Mouse (Mus musculus) hindbrain, embryonic 14.5 days (tissue): ENCODE results near the gene Apobec1. TPM values are rescaled to one million over a fixed set of nuclear protein-coding genes. Genes with fewer than 3 reads are reported as not detected.

Source experiments
- ATAC-seq: fragments of 200-750 bp; cut with Nextera tagmentation; 2 replicates; pipeline ENCODE4 v1.8.0; 2017; ENCODE audit warnings: moderate number of reproducible peaks, mild to moderate bottlenecking, moderate TSS enrichment, moderate library complexity; ENCODE audit not compliant: low FRiP score
- DNase-seq: peaks from one replicate; pipeline ENCODE4 v3.0.0-alpha.2; 2015; ENCODE audit warnings: low spot score
- H3K27ac ChIP-seq: fragments of 300-500 bp; sonication (generic); 2 replicates; pipeline ENCODE4 v1.5.1; 2014; ENCODE audit warnings: mild to moderate bottlenecking, moderate library complexity
- H3K27me3 ChIP-seq: fragments of 300-500 bp; sonication (generic); 2 replicates; pipeline ENCODE4 v1.6.1; 2014; ENCODE audit warnings: mild to moderate bottlenecking, low read length, mixed read lengths; ENCODE audit not compliant: control insufficient read depth, insufficient read depth
- H3K36me3 ChIP-seq: fragments of 300-500 bp; sonication (generic); replicated peaks from 2 replicates; pipeline ENCODE4 v1.6.1; 2014; ENCODE audit not compliant: control insufficient read depth, insufficient read depth
- H3K4me1 ChIP-seq: fragments of 300-500 bp; sonication (generic); replicated peaks from 2 replicates; pipeline ENCODE4 v1.6.1; 2014; ENCODE audit warnings: antibody characterized with exemption, low read length, mixed read lengths; ENCODE audit not compliant: control insufficient read depth, insufficient read depth
- H3K4me2 ChIP-seq: fragments of 300-500 bp; sonication (generic); replicated peaks from 2 replicates; pipeline ENCODE4 v1.6.1; 2014; ENCODE audit warnings: mild to moderate bottlenecking, moderate library complexity
- H3K4me3 ChIP-seq: fragments of 300-500 bp; sonication (generic); replicated peaks from 2 replicates; pipeline ENCODE4 v1.5.1; 2014; ENCODE audit warnings: mild to moderate bottlenecking, low read length
- H3K9ac ChIP-seq: fragments of 300-500 bp; sonication (generic); 2 replicates; pipeline ENCODE4 v1.6.1; 2014
- H3K9me3 ChIP-seq: fragments of 300-500 bp; sonication (generic); 2 replicates; pipeline ENCODE4 v1.6.1; 2016; ENCODE audit warnings: low read length; ENCODE audit not compliant: control insufficient read depth
- WGBS: fragments of 180-500 bp; shearing (Covaris S2); extraction: QIAGEN DNeasy Blood & Tissue Kit; methylation state at CpG from one replicate; pipeline ENCODE4 v1.1.7; 2014; 5-methylcytosine and 5-hydroxymethylcytosine counted together
- polyA plus RNA-seq: library from polyadenylated mRNA; unstranded; fragments of >200 nt; fragmentation: Nextera tagmentation; extraction: Ambion mirVana; gene quantifications from 2 replicates; pipeline ENCODE4 v1.2.1, GENCODE M21; 2014

Gene Apobec1
- polyA plus RNA-seq, 1 experiment from 2014 or later, result 1.5 TPM

DNA sequence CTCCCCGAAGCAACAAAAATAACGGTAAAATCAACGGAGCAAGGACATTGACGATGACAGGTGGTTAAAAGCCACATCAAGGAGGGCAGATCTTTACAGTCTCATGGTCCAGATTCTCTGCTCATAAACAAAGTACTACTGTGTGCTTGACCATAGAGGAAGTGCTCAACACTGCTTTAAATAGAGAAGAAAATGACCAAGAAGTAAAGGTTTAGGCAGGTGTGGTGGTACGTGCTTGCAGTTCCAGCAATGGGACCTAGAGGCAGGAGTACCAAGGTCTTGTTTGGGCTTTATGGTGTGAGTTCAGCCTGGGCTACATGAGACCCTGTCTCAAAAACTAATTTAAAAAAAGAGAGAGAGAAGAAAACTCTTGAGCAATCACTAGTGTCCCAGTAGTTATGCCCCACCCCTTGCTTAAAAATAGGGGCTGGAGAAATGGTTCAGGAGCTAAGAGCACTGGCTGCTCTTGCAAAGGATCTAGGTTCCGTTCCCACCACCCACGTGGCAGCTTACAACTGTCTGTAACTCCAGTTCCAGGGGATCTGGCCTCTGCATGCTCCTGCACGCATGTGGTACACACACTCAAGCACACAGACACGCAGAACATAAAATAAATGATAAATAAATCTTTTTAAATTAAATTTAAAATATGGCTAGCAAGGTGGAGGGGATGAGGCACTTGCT lies 3.0 kb downstream of the Apobec1 start:
- WGBS, result 90% methylated on average over 9 of the region's 9 CpGs

DNA sequence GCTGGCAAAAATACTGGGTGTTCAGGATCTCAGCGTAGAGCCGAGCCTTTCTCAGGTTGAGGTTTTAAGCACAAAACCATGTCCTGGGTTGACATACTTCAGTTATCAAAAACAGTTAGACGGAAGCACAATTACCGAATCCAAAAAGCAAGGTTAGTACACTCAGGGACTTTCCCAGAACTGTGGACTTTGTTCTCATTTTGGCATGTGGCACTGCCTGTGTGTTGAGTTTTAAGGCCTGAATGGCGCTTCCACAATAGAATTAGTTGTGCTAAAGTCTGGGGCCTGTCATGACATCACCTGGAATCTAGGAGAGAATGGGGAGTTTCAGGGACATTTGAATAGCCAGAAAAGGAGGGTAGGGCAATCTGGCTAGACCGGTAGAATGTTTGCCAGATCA lies 3.8 kb downstream of the Apobec1 start:
- Histone ChIP-seq H3K9ac (no peak overlapping the region), H3K27me3 (no peaks in the 10 kb centered on the region), H3K4me2 (no peak overlapping the region), H3K9me3 (no peaks in the 10 kb centered on the region), H3K27ac (no peak overlapping the region), H3K4me3 (no peak overlapping the region), H3K4me1 (no peaks in the 10 kb centered on the region), H3K36me3 (no peaks in the 10 kb centered on the region)
- 83% methylated on average over 6 of the region's 6 CpGs for WGBS
- DNase-seq (no peak), ATAC-seq (no peak)

More for the DNA sequence above, 3.0 kb downstream of the Apobec1 start:
- Histone ChIP-seq H3K9ac (no peak overlapping the region), H3K27me3 (no peaks in the 10 kb centered on the region), H3K4me2 (no peak overlapping the region), H3K4me1 (no peaks in the 10 kb centered on the region), H3K36me3 (no peaks in the 10 kb centered on the region), H3K27ac (no peak overlapping the region), H3K9me3 (no peaks in the 10 kb centered on the region), H3K4me3 (no peak overlapping the region)
- no peak for DNase-seq
- no peak for ATAC-seq

DNA sequence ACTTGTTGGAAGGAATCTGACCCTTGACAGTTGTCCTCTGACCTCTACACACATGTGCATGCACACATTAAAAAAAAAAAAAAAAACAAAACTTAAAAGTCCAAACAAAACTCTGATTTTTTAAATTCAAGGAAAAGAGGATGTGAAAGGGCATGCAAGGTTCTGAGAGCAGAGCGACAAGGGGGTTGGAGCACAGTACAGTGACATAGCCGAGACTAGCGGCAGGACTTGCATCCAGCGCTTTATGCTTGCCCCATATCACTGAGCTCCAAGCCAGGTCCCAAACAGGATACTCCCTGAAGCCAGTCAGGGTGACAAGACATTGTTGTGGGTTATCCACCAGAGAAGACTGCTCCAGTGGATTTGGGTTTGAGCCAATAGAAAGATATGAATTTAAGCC lies 4.2 kb downstream of the Apobec1 start:
- Histone ChIP-seq H3K4me2 (no peak overlapping the region), H3K9ac (no peak overlapping the region), H3K4me3 (no peak overlapping the region), H3K27me3 (no peaks in the 10 kb centered on the region), H3K36me3 (no peaks in the 10 kb centered on the region), H3K27ac (no peak overlapping the region), H3K4me1 (no peaks in the 10 kb centered on the region), H3K9me3 (no peaks in the 10 kb centered on the region)
- no peak for ATAC-seq
- DNase-seq, result no peak
- WGBS, result 100% methylated on average over 4 of the region's 4 CpGs

DNA sequence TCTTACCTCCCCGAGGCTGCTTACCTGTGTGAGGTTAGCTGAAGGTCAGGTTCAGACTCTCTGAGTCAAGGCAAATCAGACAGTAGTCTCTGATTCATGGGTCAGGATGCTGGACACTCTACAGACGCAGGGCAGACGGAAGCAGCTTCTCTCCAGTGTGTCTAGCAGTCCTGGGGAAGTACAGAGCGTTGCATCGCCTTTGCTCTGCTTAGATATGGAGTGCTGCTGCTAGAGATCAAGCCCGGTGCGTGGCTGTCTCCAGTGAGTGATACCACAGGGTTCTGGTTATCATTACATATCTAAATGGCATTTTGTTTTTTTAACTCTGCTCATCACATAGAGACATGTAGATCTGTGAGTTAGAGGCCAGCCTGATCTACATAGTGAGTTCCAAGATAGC lies 5.6 kb downstream of the Apobec1 start:
- Histone ChIP-seq H3K27ac (no peak overlapping the region), H3K9ac (no peak overlapping the region), H3K9me3 (no peaks in the 10 kb centered on the region), H3K4me1 (no peaks in the 10 kb centered on the region), H3K4me3 (no peak overlapping the region), H3K27me3 (no peaks in the 10 kb centered on the region), H3K36me3 (no peaks in the 10 kb centered on the region), H3K4me2 (no peak overlapping the region)
- DNase-seq (no peak), ATAC-seq (no peak)
- WGBS, result 93% methylated on average over 7 of the region's 7 CpGs

DNA sequence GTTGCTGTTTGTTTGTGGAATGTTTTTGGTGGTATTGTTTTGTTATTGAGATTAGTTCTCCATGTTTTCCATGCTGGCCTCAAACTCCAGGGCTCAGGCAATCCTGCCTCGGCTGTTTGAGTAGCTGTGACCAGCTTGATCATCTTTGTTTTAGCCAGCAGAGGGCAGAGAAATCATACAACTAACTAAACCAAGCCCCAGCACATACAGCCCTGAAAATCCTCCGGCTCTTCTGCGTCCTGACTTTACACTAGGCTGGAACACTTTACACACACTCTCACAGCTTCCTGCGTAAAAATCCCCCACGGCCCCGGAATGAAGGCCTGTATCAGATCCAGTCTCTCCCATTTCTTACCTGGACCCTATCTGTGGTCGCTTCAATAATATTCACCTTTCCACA lies 6.6 kb downstream of the Apobec1 start:
- Histone ChIP-seq H3K27ac (no peak overlapping the region), H3K27me3 (no peaks in the 10 kb centered on the region), H3K36me3 (no peaks in the 10 kb centered on the region), H3K4me2 (no peak overlapping the region), H3K9me3 (no peaks in the 10 kb centered on the region), H3K4me1 (no peaks in the 10 kb centered on the region), H3K9ac (no peak overlapping the region), H3K4me3 (no peak overlapping the region)
- 26% methylated on average over 7 of the region's 7 CpGs for WGBS
- peak; percentile 68; the same call in 1 of the 2 replicates for ATAC-seq
- DNase-seq, result peak; percentile 61

DNA sequence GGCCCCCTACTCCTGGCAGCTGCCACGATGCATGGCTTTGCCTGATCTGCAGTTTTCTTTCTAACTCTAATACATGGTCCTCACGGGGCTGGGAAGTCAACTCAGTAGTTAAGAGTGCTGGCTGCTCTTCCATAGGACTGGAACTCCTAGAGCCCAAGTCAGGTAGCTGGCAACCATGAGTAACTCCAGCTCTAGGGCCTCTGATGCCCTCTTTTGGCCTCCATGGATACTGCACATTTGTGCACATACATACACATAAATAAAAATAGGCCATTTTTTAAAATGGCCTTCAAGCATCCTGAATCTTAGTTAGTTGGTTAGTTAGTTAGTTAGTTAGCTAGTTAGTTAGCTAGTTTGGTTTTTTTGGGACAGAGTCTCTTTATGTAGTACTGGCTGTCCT lies 9.3 kb downstream of the Apobec1 start:
- H3K4me1 ChIP-seq, result no peaks in the 10 kb centered on the region
- no peak overlapping the region for H3K4me3 ChIP-seq
- no peak overlapping the region for H3K4me2 ChIP-seq
- no peaks in the 10 kb centered on the region for H3K27me3 ChIP-seq
- no peak overlapping the region for H3K27ac ChIP-seq
- ATAC-seq (no peak), DNase-seq (no peak)
- no peak overlapping the region for H3K9ac ChIP-seq
- WGBS, result 80% methylated on average over 2 of the region's 2 CpGs
- no peaks in the 10 kb centered on the region for H3K9me3 ChIP-seq
- no peaks in the 10 kb centered on the region for H3K36me3 ChIP-seq

DNA sequence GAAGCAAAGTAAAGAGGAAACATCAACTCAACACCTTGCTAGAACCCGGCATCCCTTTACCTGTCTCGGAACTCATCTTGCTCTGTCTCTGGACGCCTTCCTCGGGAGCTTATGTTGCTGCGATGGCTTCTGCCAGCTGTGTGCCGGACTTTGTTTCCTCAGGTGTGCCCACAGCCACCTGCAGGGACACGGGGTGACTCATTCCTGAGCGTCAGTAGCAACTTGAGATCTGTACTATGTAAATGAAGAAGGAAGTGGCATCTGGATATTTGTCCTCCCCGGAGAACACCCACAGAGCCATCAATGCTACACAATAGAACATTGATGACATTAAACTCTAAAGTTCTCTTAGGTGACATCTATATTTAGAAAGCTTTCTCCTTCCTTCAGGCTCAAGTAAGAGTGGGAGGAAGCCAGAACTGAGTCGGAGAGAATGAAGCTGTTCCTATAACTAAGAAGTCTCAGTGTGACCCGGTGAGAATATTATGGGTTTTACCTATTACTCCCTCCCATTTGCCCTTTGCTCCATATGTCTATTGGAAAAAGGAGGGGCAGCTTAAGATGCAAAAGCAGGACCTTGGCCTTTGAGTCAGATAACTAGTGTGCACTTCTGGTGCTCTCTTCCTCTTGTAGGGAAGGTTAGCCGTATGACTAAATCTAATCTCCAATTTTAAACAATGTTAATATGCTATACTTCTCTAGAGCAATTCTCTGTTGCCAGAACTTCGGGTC lies 11.1 kb downstream of the Apobec1 start:
- Histone ChIP-seq H3K9me3 (no peaks in the 10 kb centered on the region), H3K27me3 (no peaks in the 10 kb centered on the region), H3K4me2 (no peak overlapping the region), H3K9ac (no peak overlapping the region), H3K4me3 (no peak overlapping the region), H3K36me3 (no peaks in the 10 kb centered on the region), H3K4me1 (no peaks in the 10 kb centered on the region), H3K27ac (no peak overlapping the region)
- no peak for ATAC-seq
- 88% methylated on average over 13 of the region's 13 CpGs for WGBS
- DNase-seq, result no peak

DNA sequence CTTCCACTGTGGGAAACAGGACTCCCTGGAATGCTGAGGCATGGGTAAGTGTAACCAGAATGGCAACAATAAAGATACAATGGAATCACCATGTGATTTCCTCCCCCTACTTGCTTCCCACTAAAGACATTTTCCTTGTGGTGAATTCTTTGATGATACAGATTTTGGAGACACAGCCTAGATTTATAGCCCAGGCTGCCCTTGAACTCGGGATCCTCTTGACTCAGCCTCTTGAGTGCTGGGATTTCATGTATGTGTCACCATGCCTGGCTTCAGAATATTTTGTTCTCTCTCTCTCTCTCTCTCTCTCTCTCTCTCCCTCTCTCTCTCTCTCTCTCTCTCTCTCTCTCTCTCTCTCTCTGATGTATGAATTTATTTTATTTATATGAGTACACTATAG lies 23.2 kb downstream of the Apobec1 start:
- Histone ChIP-seq H3K9me3 (no peaks in the 10 kb centered on the region), H3K36me3 (no peaks in the 10 kb centered on the region), H3K4me1 (no peaks in the 10 kb centered on the region), H3K9ac (no peak overlapping the region), H3K27me3 (no peaks in the 10 kb centered on the region), H3K4me2 (no peak overlapping the region), H3K27ac (no peak overlapping the region), H3K4me3 (no peak overlapping the region)
- no peak for ATAC-seq
- WGBS, result 87% methylated on average over 1 of the region's 1 CpGs
- no peak for DNase-seq

DNA sequence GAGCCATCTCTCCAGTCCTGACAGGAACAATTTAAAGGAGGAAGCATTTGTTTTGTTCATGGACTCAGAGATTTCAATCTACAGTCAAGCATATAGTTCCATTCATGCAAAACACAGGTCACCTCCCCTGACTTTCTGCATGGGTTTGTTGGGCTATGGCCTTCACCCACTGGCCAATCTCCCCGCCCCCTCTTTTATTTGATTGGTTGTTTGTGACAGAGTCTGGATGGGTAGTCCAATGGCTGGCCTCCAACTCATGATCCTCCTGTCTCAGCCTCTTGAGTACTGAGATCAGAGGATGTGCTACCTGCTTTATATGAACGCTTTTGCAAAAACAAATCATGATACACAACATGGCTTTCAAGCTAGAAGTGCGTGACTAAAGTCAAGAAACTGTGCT lies 25.2 kb downstream of the Apobec1 start:
- H3K4me1 ChIP-seq, result no peaks in the 10 kb centered on the region
- WGBS, result 94% methylated on average over 3 of the region's 3 CpGs
- ATAC-seq (no peak), DNase-seq (no peak)
- H3K27me3 ChIP-seq, result no peaks in the 10 kb centered on the region
- no peaks in the 10 kb centered on the region for H3K9me3 ChIP-seq
- no peak overlapping the region for H3K27ac ChIP-seq
- H3K4me3 ChIP-seq, result no peak overlapping the region
- H3K36me3 ChIP-seq, result no peaks in the 10 kb centered on the region
- no peak overlapping the region for H3K4me2 ChIP-seq
- no peak overlapping the region for H3K9ac ChIP-seq
